Mouse (Mus musculus): ENCODE data around the gene Casp7. TPM values are rescaled to one million over a fixed set of nuclear protein-coding genes. Genes with fewer than 3 reads are reported as not detected.

The Casp7 gene
- polyA plus RNA-seq, 1 experiment from 2014 or later = 26.0 TPM

DNA sequence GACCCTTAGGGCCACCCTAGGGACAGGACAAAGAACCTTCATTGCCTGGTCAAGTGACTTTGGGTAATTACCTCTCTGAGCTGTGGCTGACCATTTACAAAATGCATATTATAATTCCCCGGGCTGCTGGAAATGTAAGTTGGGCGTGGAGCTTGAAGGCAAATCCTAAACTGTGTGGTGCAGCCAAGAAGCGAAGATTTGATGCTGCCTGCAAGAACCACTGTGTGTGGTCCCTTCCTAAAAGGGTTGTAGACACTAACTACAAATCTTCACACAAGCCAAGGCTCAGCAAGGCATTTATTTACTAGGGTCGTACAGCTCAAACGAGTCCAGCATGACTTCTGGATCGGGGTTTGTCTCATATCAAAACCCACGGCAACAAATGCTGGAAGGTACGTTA lies 32.4 kb upstream of the Casp7 start:
- Histone ChIP-seq H3K9me3 (replicated peaks; ENCODE audit: control insufficient read depth, low read length, poor library complexity, severe bottlenecking) (no peaks in the 10 kb centered on the region), H3K4me1 (ENCODE audit: control insufficient read depth, insufficient read depth, low read length) (no peaks in the 10 kb centered on the region), H3K9ac (ENCODE audit: low read depth, low read length) (no peak overlapping the region), H3K4me3 (ENCODE audit: low read depth, low read length) (no peak overlapping the region), H3K4me2 (ENCODE audit: low read length) (no peak overlapping the region), H3K27ac (ENCODE audit: low read length) (no peak overlapping the region), H3K27me3 (ENCODE audit: control insufficient read depth, insufficient read depth, low read depth, low read length) (no peaks in the 10 kb centered on the region), H3K36me3 (ENCODE audit: control insufficient read depth, insufficient read depth, low read length) (no peaks in the 10 kb centered on the region)
- 85% methylated on average over 8 of the region's 8 CpGs for WGBS
- ATAC-seq = no peak

DNA sequence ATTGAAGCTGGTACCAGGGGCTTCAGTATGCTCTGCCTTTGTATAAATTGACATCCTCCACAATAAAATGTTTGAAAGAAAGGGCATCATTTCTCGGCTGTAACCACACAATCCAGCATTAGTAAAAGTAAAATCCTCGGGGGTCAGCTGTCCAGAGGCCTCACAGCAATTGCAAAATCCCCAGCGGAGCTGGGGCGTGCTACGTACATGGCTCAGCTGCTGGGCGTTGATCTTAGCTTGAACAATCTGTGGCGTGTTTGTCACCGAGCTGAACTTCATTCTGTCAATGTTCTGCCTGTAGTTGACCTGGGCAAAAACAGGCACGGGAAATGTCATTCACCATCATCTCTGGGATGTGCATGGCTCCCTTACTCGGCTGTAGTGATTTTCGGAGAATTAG lies 30.8 kb upstream of the Casp7 start:
- WGBS = 76% methylated on average over 11 of the region's 11 CpGs
- no peak overlapping the region for H3K27ac ChIP-seq (ENCODE audit: low read length)
- ATAC-seq = no peak

GRCm38 (mm10) chr19:56366625-56367024 lies 30.3 kb upstream of the Casp7 start:
- H3K9me3 ChIP-seq (replicated peaks; ENCODE audit: control insufficient read depth, low read length, poor library complexity, severe bottlenecking) = no peaks in the 10 kb centered on the region
- 74% methylated on average over 9 of the region's 9 CpGs for WGBS
- no peaks in the 10 kb centered on the region for H3K36me3 ChIP-seq (ENCODE audit: control insufficient read depth, insufficient read depth, low read length)
- no peak overlapping the region for H3K27ac ChIP-seq (ENCODE audit: low read length)
- no peaks in the 10 kb centered on the region for H3K27me3 ChIP-seq (ENCODE audit: control insufficient read depth, insufficient read depth, low read depth, low read length)
- H3K4me3 ChIP-seq (ENCODE audit: low read depth, low read length) = no peak overlapping the region
- no peak for ATAC-seq
- H3K4me1 ChIP-seq (ENCODE audit: control insufficient read depth, insufficient read depth, low read length) = no peaks in the 10 kb centered on the region
- H3K9ac ChIP-seq (ENCODE audit: low read depth, low read length) = no peak overlapping the region
- no peak overlapping the region for H3K4me2 ChIP-seq (ENCODE audit: low read length)

More for the DNA sequence above, 30.8 kb upstream of the Casp7 start:
- H3K27me3 ChIP-seq (ENCODE audit: control insufficient read depth, insufficient read depth, low read depth, low read length) = no peaks in the 10 kb centered on the region
- H3K9me3 ChIP-seq (replicated peaks; ENCODE audit: control insufficient read depth, low read length, poor library complexity, severe bottlenecking) = no peaks in the 10 kb centered on the region
- H3K4me3 ChIP-seq (ENCODE audit: low read depth, low read length) = no peak overlapping the region
- no peak overlapping the region for H3K4me2 ChIP-seq (ENCODE audit: low read length)
- H3K4me1 ChIP-seq (ENCODE audit: control insufficient read depth, insufficient read depth, low read length) = no peaks in the 10 kb centered on the region
- no peaks in the 10 kb centered on the region for H3K36me3 ChIP-seq (ENCODE audit: control insufficient read depth, insufficient read depth, low read length)
- H3K9ac ChIP-seq (ENCODE audit: low read depth, low read length) = no peak overlapping the region

GRCm38 (mm10) chr19:56367778-56368177 lies 29.2 kb upstream of the Casp7 start:
- WGBS = 90% methylated on average over 7 of the region's 7 CpGs
- no peak for ATAC-seq

GRCm38 (mm10) chr19:56368912-56369311 lies 28.0 kb upstream of the Casp7 start:
- Histone ChIP-seq H3K27ac (ENCODE audit: low read length) (no peak overlapping the region), H3K9ac (ENCODE audit: low read depth, low read length) (no peak overlapping the region), H3K4me1 (ENCODE audit: control insufficient read depth, insufficient read depth, low read length) (no peaks in the 10 kb centered on the region), H3K27me3 (ENCODE audit: control insufficient read depth, insufficient read depth, low read depth, low read length) (no peaks in the 10 kb centered on the region), H3K36me3 (ENCODE audit: control insufficient read depth, insufficient read depth, low read length) (no peaks in the 10 kb centered on the region), H3K4me3 (ENCODE audit: low read depth, low read length) (no peak overlapping the region), H3K4me2 (ENCODE audit: low read length) (no peak overlapping the region), H3K9me3 (replicated peaks; ENCODE audit: control insufficient read depth, low read length, poor library complexity, severe bottlenecking) (no peaks in the 10 kb centered on the region)
- 89% methylated on average over 7 of the region's 7 CpGs for WGBS
- ATAC-seq = no peak

More at GRCm38 (mm10) chr19:56367778-56368177, 29.2 kb upstream of the Casp7 start:
- Histone ChIP-seq H3K9me3 (replicated peaks; ENCODE audit: control insufficient read depth, low read length, poor library complexity, severe bottlenecking) (no peaks in the 10 kb centered on the region), H3K27ac (ENCODE audit: low read length) (no peak overlapping the region), H3K9ac (ENCODE audit: low read depth, low read length) (no peak overlapping the region), H3K4me3 (ENCODE audit: low read depth, low read length) (no peak overlapping the region), H3K27me3 (ENCODE audit: control insufficient read depth, insufficient read depth, low read depth, low read length) (no peaks in the 10 kb centered on the region), H3K4me1 (ENCODE audit: control insufficient read depth, insufficient read depth, low read length) (no peaks in the 10 kb centered on the region), H3K4me2 (ENCODE audit: low read length) (no peak overlapping the region), H3K36me3 (ENCODE audit: control insufficient read depth, insufficient read depth, low read length) (no peaks in the 10 kb centered on the region)

GRCm38 (mm10) chr19:56370389-56371150 lies 26.4 kb upstream of the Casp7 start:
- Histone ChIP-seq H3K4me1 (ENCODE audit: control insufficient read depth, insufficient read depth, low read length) (no peaks in the 10 kb centered on the region), H3K9ac (ENCODE audit: low read depth, low read length) (no peak overlapping the region), H3K27me3 (ENCODE audit: control insufficient read depth, insufficient read depth, low read depth, low read length) (no peaks in the 10 kb centered on the region), H3K36me3 (ENCODE audit: control insufficient read depth, insufficient read depth, low read length) (no peaks in the 10 kb centered on the region), H3K4me2 (ENCODE audit: low read length) (no peak overlapping the region), H3K27ac (ENCODE audit: low read length) (no peak overlapping the region), H3K4me3 (ENCODE audit: low read depth, low read length) (no peak overlapping the region), H3K9me3 (replicated peaks; ENCODE audit: control insufficient read depth, low read length, poor library complexity, severe bottlenecking) (no peaks in the 10 kb centered on the region)
- ATAC-seq = no peak
- WGBS = 93% methylated on average over 6 of the region's 6 CpGs

GRCm38 (mm10) chr19:56372226-56372625 lies 24.7 kb upstream of the Casp7 start:
- WGBS = 66% methylated on average over 7 of the region's 7 CpGs
- Histone ChIP-seq H3K36me3 (ENCODE audit: control insufficient read depth, insufficient read depth, low read length) (no peaks in the 10 kb centered on the region), H3K4me2 (ENCODE audit: low read length) (no peak overlapping the region), H3K9me3 (replicated peaks; ENCODE audit: control insufficient read depth, low read length, poor library complexity, severe bottlenecking) (no peaks in the 10 kb centered on the region), H3K27me3 (ENCODE audit: control insufficient read depth, insufficient read depth, low read depth, low read length) (no peaks in the 10 kb centered on the region), H3K4me1 (ENCODE audit: control insufficient read depth, insufficient read depth, low read length) (no peaks in the 10 kb centered on the region), H3K9ac (ENCODE audit: low read depth, low read length) (no peak overlapping the region), H3K4me3 (ENCODE audit: low read depth, low read length) (no peak overlapping the region), H3K27ac (ENCODE audit: low read length) (no peak overlapping the region)
- no peak for ATAC-seq

GRCm38 (mm10) chr19:56373246-56373645 lies 23.7 kb upstream of the Casp7 start:
- no peak overlapping the region for H3K4me3 ChIP-seq (ENCODE audit: low read depth, low read length)
- no peak overlapping the region for H3K9ac ChIP-seq (ENCODE audit: low read depth, low read length)
- H3K36me3 ChIP-seq (ENCODE audit: control insufficient read depth, insufficient read depth, low read length) = no peaks in the 10 kb centered on the region
- no peak overlapping the region for H3K4me2 ChIP-seq (ENCODE audit: low read length)
- H3K27me3 ChIP-seq (ENCODE audit: control insufficient read depth, insufficient read depth, low read depth, low read length) = no peaks in the 10 kb centered on the region
- no peaks in the 10 kb centered on the region for H3K9me3 ChIP-seq (replicated peaks; ENCODE audit: control insufficient read depth, low read length, poor library complexity, severe bottlenecking)
- no peaks in the 10 kb centered on the region for H3K4me1 ChIP-seq (ENCODE audit: control insufficient read depth, insufficient read depth, low read length)
- H3K27ac ChIP-seq (ENCODE audit: low read length) = no peak overlapping the region
- WGBS = 91% methylated on average over 5 of the region's 5 CpGs
- ATAC-seq = no peak

DNA sequence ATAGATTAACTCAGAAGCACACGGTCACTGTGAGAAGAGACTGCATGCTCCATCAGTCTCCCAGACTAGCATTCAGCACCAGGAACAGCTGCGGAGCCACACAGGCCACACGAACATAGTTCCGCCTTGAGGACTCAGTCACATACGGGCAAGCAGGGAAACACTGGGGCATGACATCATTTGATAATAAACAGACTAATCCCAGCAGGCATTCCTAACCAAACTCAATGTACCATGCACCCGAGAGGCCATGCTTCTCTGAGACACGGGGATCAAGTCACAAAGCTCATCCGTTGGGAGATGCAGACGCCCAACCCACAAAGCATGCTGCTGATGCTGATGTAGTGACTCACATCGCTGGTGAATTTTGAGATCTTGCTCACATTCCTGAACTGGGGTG lies 22.9 kb upstream of the Casp7 start:
- H3K4me1 ChIP-seq (ENCODE audit: control insufficient read depth, insufficient read depth, low read length) = no peaks in the 10 kb centered on the region
- no peaks in the 10 kb centered on the region for H3K9me3 ChIP-seq (replicated peaks; ENCODE audit: control insufficient read depth, low read length, poor library complexity, severe bottlenecking)
- WGBS = 73% methylated on average over 10 of the region's 10 CpGs
- no peak for ATAC-seq
- no peak overlapping the region for H3K27ac ChIP-seq (ENCODE audit: low read length)
- H3K27me3 ChIP-seq (ENCODE audit: control insufficient read depth, insufficient read depth, low read depth, low read length) = no peaks in the 10 kb centered on the region
- H3K4me2 ChIP-seq (ENCODE audit: low read length) = no peak overlapping the region
- no peak overlapping the region for H3K4me3 ChIP-seq (ENCODE audit: low read depth, low read length)
- no peaks in the 10 kb centered on the region for H3K36me3 ChIP-seq (ENCODE audit: control insufficient read depth, insufficient read depth, low read length)
- H3K9ac ChIP-seq (ENCODE audit: low read depth, low read length) = no peak overlapping the region
